Mouse (Mus musculus) telencephalon, adult 2 months (tissue): ENCODE data around the gene Ctu2.

ENCODE experiments used
- DNase-seq: peaks from one replicate; pipeline ENCODE4 v3.0.0-alpha.2; 2011; ENCODE audit warnings: low read depth, low spot score

The Ctu2 gene

DNA sequence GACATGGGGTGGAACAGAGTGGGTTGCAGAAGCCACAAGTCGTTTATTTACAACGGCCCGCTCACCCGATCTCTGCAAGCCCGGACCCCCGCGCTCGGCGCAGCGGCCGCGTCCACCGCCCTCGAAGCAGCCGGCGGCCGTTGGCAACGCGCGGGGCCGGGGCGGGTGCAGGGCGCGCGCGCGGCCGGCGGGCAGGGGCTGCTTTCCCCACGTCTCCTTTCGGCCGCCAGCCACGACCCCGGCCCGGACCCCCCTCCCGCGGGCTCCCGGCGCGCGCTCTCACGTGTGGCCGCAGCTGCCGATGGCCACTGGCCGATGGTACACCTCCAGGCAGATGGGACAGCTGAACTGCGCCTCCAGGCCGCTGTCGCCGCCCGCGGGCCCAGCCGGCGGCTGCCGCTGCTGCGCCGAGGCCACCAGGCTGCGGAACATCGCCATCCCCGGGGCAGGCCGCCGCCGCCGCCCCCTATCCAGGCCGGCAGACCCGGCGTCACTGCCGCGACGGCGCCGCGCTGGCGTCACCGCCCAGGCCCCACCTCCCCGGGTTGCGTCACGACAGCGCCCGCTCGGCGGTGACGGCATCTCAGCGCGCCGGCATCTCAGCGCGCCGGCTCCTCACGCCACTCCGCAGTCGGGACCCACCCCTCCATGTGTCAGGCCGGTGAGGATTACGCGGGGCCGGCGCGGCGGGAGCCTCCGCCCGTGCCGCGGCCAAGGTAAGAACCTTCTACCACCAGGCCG, at the start of gene Ctu2, which contains the start of gene Rnf166:
Gene Ctu2 (plus strand): TSS at position 564 of the 741 bp plus-strand sequence.
Gene Rnf166 (minus strand): TSS at position 485 of the 741 bp plus-strand sequence.
- DNase-seq = peak; percentile 68

GRCm38 (mm10) chr8:122426145-122426544, 49.8 kb upstream of the Ctu2 start:
- DNase-seq = no peak

DNA sequence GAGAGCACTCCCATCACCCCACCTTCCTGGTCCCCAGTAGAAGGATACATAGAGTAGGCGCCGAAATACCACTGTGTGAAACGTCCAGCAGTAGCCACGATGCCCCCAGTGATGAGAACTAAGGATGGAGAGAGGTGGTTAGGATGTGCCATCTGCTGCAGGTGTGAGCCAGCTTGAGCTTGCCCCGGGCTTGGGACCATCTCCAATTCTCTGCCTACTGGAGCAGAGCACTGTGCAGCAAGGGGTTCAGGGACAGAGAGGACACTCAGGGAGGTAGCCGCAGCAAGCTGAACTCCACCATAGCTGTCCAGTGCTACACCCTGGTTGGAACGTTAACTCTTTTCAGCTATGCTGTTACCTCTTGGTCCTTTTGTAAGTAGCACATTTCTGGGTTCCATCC, 48.3 kb upstream of the Ctu2 start:
- DNase-seq = no peak

DNA sequence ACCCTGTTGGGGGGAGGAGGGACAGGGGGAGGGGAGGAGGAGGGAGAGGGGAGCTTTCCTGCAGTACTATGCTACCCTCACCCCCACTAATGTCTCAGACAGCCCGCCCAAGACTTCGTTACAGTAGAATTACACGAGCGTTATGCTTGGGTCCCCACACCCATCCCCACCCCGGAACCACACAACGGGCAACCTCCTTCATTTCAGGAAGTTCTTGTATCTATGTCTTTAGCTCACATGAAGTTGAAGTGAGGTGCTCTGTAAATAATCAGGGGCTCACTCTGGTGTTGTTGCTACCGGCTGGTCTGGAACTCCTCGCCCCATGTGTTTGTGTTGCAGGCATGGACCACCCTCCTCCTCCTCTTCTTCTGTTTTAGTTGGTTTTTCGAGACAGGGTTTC, 47.8 kb upstream of the Ctu2 start:
- DNase-seq = no peak

GRCm38 (mm10) chr8:122430058-122430636, 45.8 kb upstream of the Ctu2 start:
- no peak for DNase-seq

DNA sequence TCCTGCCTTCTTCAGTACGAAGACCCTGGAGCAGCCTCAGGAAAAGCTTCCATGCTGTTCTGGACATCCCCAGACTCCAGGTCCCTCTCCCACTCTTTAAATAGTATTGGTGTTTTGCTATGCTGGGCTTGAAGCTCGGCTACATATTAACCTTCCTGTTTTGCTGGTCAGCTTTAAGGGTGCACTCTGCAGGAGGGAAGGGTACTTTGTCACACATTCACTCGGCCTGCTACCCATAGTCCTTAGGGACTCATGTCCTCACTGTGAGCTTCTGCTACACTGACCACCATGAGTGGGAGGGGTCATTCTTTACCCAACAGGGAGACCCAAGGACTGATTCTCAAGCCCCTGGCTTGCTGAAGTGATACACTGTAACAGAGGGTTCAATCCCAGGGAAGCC, 45.3 kb upstream of the Ctu2 start:
- no peak for DNase-seq

GRCm38 (mm10) chr8:122431694-122432442, 44.1 kb upstream of the Ctu2 start:
- DNase-seq = no peak

DNA sequence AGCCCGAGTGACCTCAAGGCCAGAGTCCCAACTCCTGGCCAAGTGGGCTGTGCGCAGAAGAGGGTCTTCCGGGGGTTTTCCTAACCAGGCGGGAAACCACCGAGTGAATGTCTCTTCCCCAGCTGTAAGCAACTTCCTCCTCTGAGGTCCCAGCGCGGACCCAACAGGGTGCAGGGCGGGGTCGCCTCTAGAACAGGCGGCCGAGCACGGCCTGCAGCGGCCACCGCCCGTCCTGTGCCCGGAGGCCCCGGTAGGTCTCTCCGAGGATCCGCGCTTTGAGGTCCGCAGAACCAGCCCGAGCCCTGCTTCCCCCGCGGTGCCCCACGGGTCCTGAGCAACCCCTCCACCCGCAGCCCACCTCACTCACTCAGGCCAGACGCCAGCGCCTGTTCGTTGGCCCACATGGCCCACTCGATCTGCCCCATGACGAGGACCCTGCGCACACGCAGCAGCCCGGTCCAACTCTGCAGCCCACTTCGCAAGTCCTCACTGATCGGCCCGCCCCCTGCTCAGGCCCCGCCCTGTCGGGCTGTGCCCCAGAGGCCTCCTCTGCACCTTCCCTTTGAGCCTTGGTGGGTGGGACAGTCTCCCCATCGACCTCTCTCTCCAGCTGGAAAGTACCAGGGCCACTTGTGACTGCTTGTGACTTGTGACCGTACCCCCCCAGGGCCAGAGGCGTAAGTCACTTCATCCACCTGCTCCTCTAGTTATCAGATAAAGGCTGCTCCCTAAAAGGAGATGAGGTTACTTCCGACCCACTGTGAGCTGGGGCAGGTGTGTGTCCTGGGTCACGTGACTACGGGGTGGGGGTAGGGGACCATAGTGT, 43.3 kb upstream of the Ctu2 start, which contains the start of gene Cyba:
Gene Cyba (minus strand): TSS at position 488 of the 826 bp plus-strand sequence.
- DNase-seq = no peak

GRCm38 (mm10) chr8:122433269-122433905, 42.6 kb upstream of the Ctu2 start:
- no peak for DNase-seq

GRCm38 (mm10) chr8:122435375-122435774, 40.6 kb upstream of the Ctu2 start:
- DNase-seq = no peak

- no peak for DNase-seq
Measured at GRCm38 (mm10) chr8:122436146-122436545, 39.8 kb upstream of the Ctu2 start.

GRCm38 (mm10) chr8:122436586-122437125, 39.3 kb upstream of the Ctu2 start:
- no peak for DNase-seq

- no peak for DNase-seq
Measured at GRCm38 (mm10) chr8:122437708-122438331, 38.1 kb upstream of the Ctu2 start.

DNA sequence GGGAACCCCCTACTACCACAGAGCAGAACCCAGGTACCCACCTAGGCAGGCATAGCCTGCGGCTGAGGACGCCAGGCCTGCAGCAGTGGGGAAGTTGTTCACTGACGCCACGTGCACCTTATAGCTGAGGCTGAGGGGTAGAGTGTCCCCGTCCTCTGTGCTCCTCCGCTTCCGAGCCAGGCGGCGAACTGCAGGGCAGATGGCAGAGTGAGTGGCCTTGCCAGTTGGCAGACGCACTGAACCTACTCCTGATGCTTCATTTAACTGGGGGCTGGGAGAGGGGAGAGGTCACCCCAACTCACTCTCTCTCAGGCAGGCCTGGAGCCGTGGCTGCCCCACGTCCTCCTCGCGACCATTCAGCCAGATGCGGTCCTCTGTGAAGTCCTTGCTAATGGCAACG, 36.6 kb upstream of the Ctu2 start:
- no peak for DNase-seq

GRCm38 (mm10) chr8:122441326-122441725, 34.6 kb upstream of the Ctu2 start:
- DNase-seq = no peak

DNA sequence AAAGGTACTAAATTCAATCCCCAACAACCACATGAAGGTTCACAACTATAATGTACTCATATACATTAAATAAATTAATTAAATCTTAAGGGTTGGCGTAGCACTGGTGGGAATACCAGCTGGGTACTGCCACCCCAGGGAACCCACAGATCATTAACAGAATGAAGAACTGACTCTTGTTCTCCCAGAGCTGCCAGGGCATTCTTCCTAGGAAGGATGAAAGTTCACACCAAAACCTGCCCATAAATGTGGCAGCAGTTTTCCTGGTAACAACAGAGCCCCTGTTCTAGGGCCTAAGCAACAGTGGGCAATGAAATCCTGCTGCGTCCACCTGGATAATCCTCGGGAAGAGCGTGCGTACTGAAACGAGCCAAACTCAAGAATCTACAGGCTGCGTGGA, 33.6 kb upstream of the Ctu2 start:
- no peak for DNase-seq

GRCm38 (mm10) chr8:122442781-122443180, 33.2 kb upstream of the Ctu2 start:
- DNase-seq = no peak

DNA sequence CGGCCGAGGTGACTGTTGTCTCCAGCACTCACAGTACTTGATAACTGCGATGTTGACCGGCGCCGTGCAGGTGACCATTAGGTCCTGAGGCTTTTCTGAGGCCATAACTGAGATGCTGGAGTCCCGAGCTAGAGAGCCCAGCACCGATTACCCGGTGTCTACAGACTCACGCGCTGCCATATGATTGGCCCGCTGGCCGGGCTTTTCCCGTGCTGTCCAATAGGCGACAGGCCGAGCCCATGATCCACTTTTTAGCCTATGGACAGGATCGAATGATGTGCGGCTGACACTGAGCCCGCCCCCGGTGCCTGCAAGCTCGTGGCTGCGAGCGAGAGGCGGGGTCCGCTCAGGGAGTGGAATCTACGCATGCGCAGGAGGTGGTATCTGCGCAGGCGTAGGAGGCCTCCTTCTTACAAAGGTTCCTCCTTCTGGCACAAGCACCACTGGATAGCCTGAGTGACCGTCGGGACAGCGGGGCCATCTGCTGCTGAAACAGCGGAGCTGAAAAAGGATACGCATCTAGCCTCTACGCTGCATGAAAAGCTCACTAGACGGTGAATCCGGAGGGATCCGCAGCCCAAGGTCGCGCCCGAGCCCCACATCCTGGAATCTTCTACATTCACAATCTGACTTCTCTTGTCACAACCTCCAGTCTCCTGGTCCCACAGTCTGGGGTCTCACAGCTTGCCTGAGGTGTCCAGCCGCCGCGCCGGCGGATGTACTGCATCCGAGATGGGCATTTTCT, 32.5 kb upstream of the Ctu2 start, which contains the start of gene Mvd:
Gene Mvd (minus strand): TSS at position 161 of the 745 bp plus-strand sequence.
- peak; percentile 99 for DNase-seq

GRCm38 (mm10) chr8:122444058-122444748, 31.7 kb upstream of the Ctu2 start:
- DNase-seq = peak; percentile 74
